Mouse (Mus musculus) liver, embryonic 16.5 days (tissue): ENCODE data around the gene Bbc3. TPM values are rescaled to one million over a fixed set of nuclear protein-coding genes. Genes with fewer than 3 reads are reported as not detected.

Experiments
- ATAC-seq: fragments of 200-750 bp; cut with Nextera tagmentation; 2 replicates; pipeline ENCODE4 v1.8.0; 2017; ENCODE audit warnings: low read depth, mild to moderate bottlenecking, moderate number of reproducible peaks, moderate library complexity
- H3K27ac ChIP-seq: fragments of 300-500 bp; sonication (generic); 2 replicates; pipeline ENCODE4 v1.5.1; 2014; ENCODE audit warnings: mild to moderate bottlenecking, low read length
- H3K27me3 ChIP-seq: fragments of 300-500 bp; sonication (generic); 2 replicates; pipeline ENCODE4 v1.6.1; 2014; ENCODE audit warnings: low read depth, low read length, mixed read lengths; ENCODE audit not compliant: control insufficient read depth, insufficient read depth
- H3K36me3 ChIP-seq: fragments of 300-500 bp; sonication (generic); 2 replicates; pipeline ENCODE4 v1.6.1; 2014; ENCODE audit warnings: mild to moderate bottlenecking; ENCODE audit not compliant: control insufficient read depth, insufficient read depth
- H3K4me1 ChIP-seq: fragments of 300-500 bp; sonication (generic); 2 replicates; pipeline ENCODE4 v1.6.1; 2014; ENCODE audit warnings: low read depth, low read length, mixed read lengths; ENCODE audit not compliant: control insufficient read depth
- H3K4me2 ChIP-seq: fragments of 300-500 bp; sonication (generic); 2 replicates; pipeline ENCODE4 v1.6.1; 2014; ENCODE audit warnings: low read depth, low read length, mixed read lengths
- H3K4me3 ChIP-seq: fragments of 300-500 bp; sonication (generic); 2 replicates; pipeline ENCODE4 v1.5.1; 2014; ENCODE audit warnings: low read depth, mild to moderate bottlenecking, low read length
- H3K9ac ChIP-seq: fragments of 300-500 bp; sonication (generic); 2 replicates; pipeline ENCODE4 v1.6.1; 2014; ENCODE audit warnings: low read depth, low read length
- H3K9me3 ChIP-seq: fragments of 300-500 bp; sonication (generic); replicated peaks from 2 replicates; pipeline ENCODE4 v1.6.1; 2016; ENCODE audit warnings: low read length; ENCODE audit not compliant: control insufficient read depth
- WGBS: fragments of 180-500 bp; shearing (Covaris S2); extraction: QIAGEN DNeasy Blood & Tissue Kit; methylation state at CpG from one replicate; pipeline ENCODE4 v1.1.7; 2014; ENCODE audit not compliant: insufficient replicate concordance; 5-methylcytosine and 5-hydroxymethylcytosine counted together
- polyA plus RNA-seq: library from polyadenylated mRNA; unstranded; fragments of >200 nt; fragmentation: Nextera tagmentation; extraction: Ambion mirVana; gene quantifications from 2 replicates; pipeline ENCODE4 v1.2.1, GENCODE M21; 2015

Gene Bbc3
- polyA plus RNA-seq, 1 experiment from 2014 or later, result 4.1 TPM

DNA sequence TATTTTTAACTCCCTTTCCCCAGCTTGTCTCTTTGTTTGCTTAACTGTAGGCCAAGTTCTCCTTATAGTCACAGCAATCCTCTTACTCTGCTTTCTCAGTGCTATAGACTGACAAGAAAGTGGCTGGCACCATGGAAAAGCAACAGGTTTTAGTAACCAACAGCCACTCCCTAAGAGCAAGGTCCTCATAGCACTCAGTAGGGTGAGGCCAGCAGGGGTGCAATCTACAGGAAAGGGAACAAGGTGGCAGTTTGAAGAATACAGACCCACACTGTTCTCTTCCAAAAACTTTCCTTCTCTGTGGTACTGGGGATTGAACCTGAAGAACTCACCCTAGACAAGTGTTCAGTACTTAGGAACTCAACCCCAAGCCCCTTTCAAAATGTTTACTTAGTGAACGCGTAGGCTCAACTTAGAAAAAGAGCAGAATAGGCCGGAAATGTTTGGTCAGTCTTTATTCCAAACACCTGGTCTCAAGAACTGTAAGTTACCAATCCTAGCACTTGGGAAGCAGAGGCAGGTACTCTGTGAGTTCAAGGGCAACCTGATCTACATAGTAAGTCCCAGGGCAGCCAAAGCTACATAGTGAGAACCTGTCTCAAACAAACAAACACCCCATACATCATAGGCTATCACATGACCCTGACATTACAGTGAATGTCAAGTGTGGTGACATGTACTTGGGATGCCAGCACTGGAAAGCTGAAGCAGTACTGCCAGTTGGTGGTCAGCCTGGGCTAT, 47.8 kb downstream of the Bbc3 start:
- Histone ChIP-seq H3K27ac (no peak overlapping the region), H3K4me2 (no peak overlapping the region), H3K27me3 (no peaks in the 10 kb centered on the region), H3K4me3 (no peak overlapping the region), H3K9me3 (no peaks in the 10 kb centered on the region), H3K9ac (no peak overlapping the region), H3K36me3 (peaks cover 28% of the 10 kb centered on the region), H3K4me1 (no peaks in the 10 kb centered on the region)
- WGBS, result 87% methylated on average over 3 of the region's 3 CpGs
- no peak for ATAC-seq

DNA sequence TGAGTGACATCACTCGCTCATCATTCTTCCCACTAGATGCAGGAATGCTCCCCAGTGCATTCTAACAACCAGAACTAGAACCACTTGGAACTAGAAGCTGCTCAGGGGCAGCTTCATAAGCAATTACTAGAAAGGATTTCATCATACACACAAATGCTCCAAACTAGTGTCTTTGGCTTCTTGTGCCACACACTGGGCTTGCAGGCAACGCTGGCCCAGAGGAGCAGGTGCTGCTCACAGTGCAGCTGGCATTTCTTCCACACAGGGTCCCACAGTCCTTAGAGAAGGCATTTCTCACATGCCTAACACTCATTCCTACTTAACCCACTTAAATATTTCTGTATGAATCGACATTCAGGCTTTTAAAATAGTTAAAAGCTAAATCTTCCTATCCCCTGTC, 49.4 kb downstream of the Bbc3 start:
- 86% methylated on average over 3 of the region's 3 CpGs for WGBS
- H3K9me3 ChIP-seq, result no peaks in the 10 kb centered on the region
- H3K4me1 ChIP-seq, result peaks cover 2% of the 10 kb centered on the region; the same call in 1 of the 2 replicates
- ATAC-seq, result no peak
- no peaks in the 10 kb centered on the region for H3K27me3 ChIP-seq
- no peak overlapping the region for H3K9ac ChIP-seq
- peaks cover 26% of the 10 kb centered on the region for H3K36me3 ChIP-seq
- no peak overlapping the region for H3K27ac ChIP-seq
- H3K4me3 ChIP-seq, result no peak overlapping the region
- no peak overlapping the region for H3K4me2 ChIP-seq

GRCm38 (mm10) chr7:16364319-16364718, 56.1 kb downstream of the Bbc3 start:
- H3K27ac ChIP-seq, result peak overlapping the region; percentile 65
- peaks cover 35% of the 10 kb centered on the region for H3K36me3 ChIP-seq
- H3K4me3 ChIP-seq, result no peak overlapping the region
- H3K9ac ChIP-seq, result no peak overlapping the region
- H3K27me3 ChIP-seq, result no peaks in the 10 kb centered on the region
- H3K9me3 ChIP-seq, result no peaks in the 10 kb centered on the region
- ATAC-seq, result peak; percentile 53; the same call in 1 of the 2 replicates
- peaks cover 10% of the 10 kb centered on the region for H3K4me1 ChIP-seq
- H3K4me2 ChIP-seq, result no peak overlapping the region
- WGBS, result 76% methylated on average over 1 of the region's 1 CpGs

DNA sequence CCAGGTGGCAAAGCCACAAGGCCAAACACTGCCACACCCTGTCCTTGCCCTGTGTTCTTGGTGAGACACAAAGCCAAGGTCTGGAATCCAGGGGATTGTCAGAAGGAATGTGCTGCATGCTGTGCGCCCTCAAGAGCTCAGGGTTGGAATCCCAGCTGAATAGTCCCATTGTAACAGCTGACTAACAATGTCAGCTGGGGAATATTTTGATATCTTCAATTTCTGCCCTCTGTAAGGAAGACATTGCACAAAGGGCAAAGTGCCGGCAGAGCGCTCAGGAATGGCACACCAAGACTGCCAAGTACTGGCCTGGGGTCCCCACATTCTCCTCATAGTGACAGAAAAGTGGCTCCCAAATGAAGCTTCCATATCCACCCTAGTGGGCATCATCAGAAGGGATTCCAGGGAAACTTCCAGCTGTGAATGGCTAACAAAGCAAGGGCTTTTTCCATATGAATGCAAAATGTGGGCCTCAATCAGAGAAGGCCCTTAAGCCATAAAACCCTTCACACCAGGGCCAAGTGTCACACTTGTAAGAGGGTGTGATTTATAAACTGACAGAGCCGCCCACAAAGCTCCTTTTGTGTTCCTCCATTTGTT, 56.8 kb downstream of the Bbc3 start:
- peaks cover 35% of the 10 kb centered on the region for H3K36me3 ChIP-seq

GRCm38 (mm10) chr7:16366133-16366646, 58.0 kb downstream of the Bbc3 start:
- Histone ChIP-seq H3K9me3 (no peaks in the 10 kb centered on the region), H3K4me1 (peaks cover 13% of the 10 kb centered on the region), H3K4me3 (no peak overlapping the region), H3K27ac (no peak overlapping the region), H3K36me3 (peaks cover 38% of the 10 kb centered on the region), H3K4me2 (no peak overlapping the region), H3K27me3 (no peaks in the 10 kb centered on the region), H3K9ac (no peak overlapping the region)
- WGBS, result 81% methylated on average over 10 of the region's 10 CpGs
- no peak for ATAC-seq

More for the DNA sequence above, 56.8 kb downstream of the Bbc3 start:
- Histone ChIP-seq H3K27me3 (no peaks in the 10 kb centered on the region), H3K27ac (peak overlapping the region; percentile 65), H3K9me3 (no peaks in the 10 kb centered on the region), H3K4me1 (peaks cover 10% of the 10 kb centered on the region), H3K4me2 (no peak overlapping the region), H3K9ac (no peak overlapping the region), H3K4me3 (no peak overlapping the region)
- no peak for ATAC-seq
- 82% methylated on average over 4 of the region's 4 CpGs for WGBS

GRCm38 (mm10) chr7:16366669-16367068, 58.5 kb downstream of the Bbc3 start:
- peaks cover 13% of the 10 kb centered on the region for H3K4me1 ChIP-seq
- H3K36me3 ChIP-seq, result peaks cover 36% of the 10 kb centered on the region
- WGBS, result 73% methylated on average over 4 of the region's 4 CpGs
- H3K9ac ChIP-seq, result no peak overlapping the region
- H3K4me3 ChIP-seq, result no peak overlapping the region
- H3K27me3 ChIP-seq, result no peaks in the 10 kb centered on the region
- ATAC-seq, result no peak
- H3K9me3 ChIP-seq, result no peaks in the 10 kb centered on the region
- no peak overlapping the region for H3K27ac ChIP-seq
- no peak overlapping the region for H3K4me2 ChIP-seq

Other genes starting within 250 kb of the Bbc3 start
- gene Zfp541, start 246.6 kb upstream of the Bbc3 start, polyA plus RNA-seq, result not detected in 2 replicates
- 162 and 163 TPM in 2 replicates for gene Napa, start 209.9 kb upstream of the Bbc3 start, polyA plus RNA-seq
- gene Kptn, start 188.5 kb upstream of the Bbc3 start, polyA plus RNA-seq, result 7.3 and 7.8 TPM in 2 replicates
- gene Slc8a2, start 178.6 kb upstream of the Bbc3 start, polyA plus RNA-seq, result 0.02 TPM in 1 of 2 replicates, not detected in the other
- gene Meis3, start 133.3 kb upstream of the Bbc3 start, polyA plus RNA-seq, result 1.1 and 1.6 TPM in 2 replicates
- 4.9 and 6.7 TPM in 2 replicates for gene Dhx34, start 86.4 kb upstream of the Bbc3 start, polyA plus RNA-seq
- gene C5ar2, start 64.2 kb upstream of the Bbc3 start, polyA plus RNA-seq, result 0.98 and 1.0 TPM in 2 replicates
- gene C5ar1, start 48.9 kb upstream of the Bbc3 start, polyA plus RNA-seq, result 4.0 and 4.6 TPM in 2 replicates
- 3.5 and 4.4 TPM in 2 replicates for gene Inafm1, start 34.8 kb upstream of the Bbc3 start, polyA plus RNA-seq
- 9.0 and 10.9 TPM in 2 replicates for gene Ccdc9, start 21.6 kb upstream of the Bbc3 start, polyA plus RNA-seq
- 84.3 and 90.7 TPM in 2 replicates for gene Sae1, start 79.4 kb downstream of the Bbc3 start, polyA plus RNA-seq
- 7.0 and 7.2 TPM in 2 replicates for gene Zc3h4, start 92.5 kb downstream of the Bbc3 start, polyA plus RNA-seq
- gene Tmem160, start 144.4 kb downstream of the Bbc3 start, polyA plus RNA-seq, result 23.4 and 23.6 TPM in 2 replicates
- 0.12 TPM in 2 replicates for gene Npas1, start 169.3 kb downstream of the Bbc3 start, polyA plus RNA-seq